Comparison of ENCODE assay signal across 10 mouse cellular contexts in the genomic region with DNA sequence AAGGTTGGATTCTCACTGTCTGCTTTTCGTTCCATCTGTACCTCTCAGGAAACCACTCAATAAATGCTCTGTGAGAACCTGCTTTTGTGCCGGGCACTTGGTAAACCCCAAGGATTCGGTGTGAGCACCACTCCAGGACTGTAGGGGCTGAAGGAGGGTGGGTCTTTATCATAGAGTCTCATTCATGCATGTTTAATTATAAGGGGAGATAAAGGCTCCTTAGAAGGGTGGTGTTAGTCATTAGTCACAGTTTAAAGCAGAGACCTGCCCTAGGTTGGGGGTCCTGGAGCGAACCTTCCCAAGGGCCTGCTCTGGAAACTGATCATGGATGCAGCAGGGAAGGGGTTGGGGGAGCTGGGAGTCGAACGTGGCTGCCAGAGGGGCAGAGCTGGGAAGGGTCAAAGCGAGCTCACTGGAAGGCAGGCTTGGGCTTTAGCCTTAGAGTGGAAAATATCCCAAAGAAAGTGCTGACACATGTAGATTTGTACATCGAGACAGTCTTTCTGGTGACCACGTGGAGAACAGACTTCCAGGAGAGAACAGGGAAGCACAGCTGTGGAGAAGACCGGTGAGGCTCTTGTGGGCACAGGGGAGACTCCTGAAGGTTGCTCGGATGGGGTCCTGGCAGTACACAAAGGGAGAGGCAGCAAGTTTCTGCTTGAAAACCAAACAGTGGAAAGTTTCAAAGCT. TPM values are rescaled to one million over a fixed set of nuclear protein-coding genes. Genes with fewer than 3 reads are reported as not detected.
DNase-seq lines count a peak whose midpoint lies in the region; ATAC-seq and TF ChIP-seq lines count a peak whose summit lies in the region.
"Had no signal": no experiment of that assay in that cellular context is flagged by ENCODE, and none has a peak within 500 bp of the region (broad histone marks: within the 10 kb centered on the region; RNA-seq: fewer than 3 reads in every experiment).

No protein-coding gene starts in this region.

- peak overlapping the region; percentile 96 for H3K27ac ChIP-seq in kidney, embryonic 15.5 days
- peak overlapping the region; percentile 46; the same call in 1 of the 2 replicates for H3K27ac ChIP-seq in liver, postnatal 0 days (ENCODE audit: low read depth)
- H3K27ac ChIP-seq in midbrain, embryonic 14.5 days (replicated peaks; ENCODE audit: low read depth, low read length): no peak overlapping the region
- H3K27ac ChIP-seq: midbrain, embryonic 13.5 days had no signal

- H3K27me3 ChIP-seq in kidney, embryonic 15.5 days: no peaks in the 10 kb centered on the region
- H3K27me3 ChIP-seq in erythroblast, embryonic 14.5 days (ENCODE audit: control insufficient read depth): peaks cover 7% of the 10 kb centered on the region; the same call in 1 of the 2 replicates
- no peaks in the 10 kb centered on the region for H3K27me3 ChIP-seq in liver, postnatal 0 days (ENCODE audit: insufficient read depth, low read length)
- no peaks in the 10 kb centered on the region for H3K27me3 ChIP-seq in midbrain, embryonic 14.5 days (ENCODE audit: control insufficient read depth, insufficient read depth, low read length)
- H3K27me3 ChIP-seq: midbrain, embryonic 13.5 days had no signal

- H3K9me3 ChIP-seq in kidney, embryonic 15.5 days (replicated peaks): no peaks in the 10 kb centered on the region
- H3K9me3 ChIP-seq in erythroblast, embryonic 14.5 days (ENCODE audit: control insufficient read depth, low read length): peaks cover 3% of the 10 kb centered on the region; the same call in 1 of the 2 replicates
- no peaks in the 10 kb centered on the region for H3K9me3 ChIP-seq in liver, postnatal 0 days (ENCODE audit: low read length)
- H3K9me3 ChIP-seq in midbrain, embryonic 14.5 days (ENCODE audit: control insufficient read depth, low read length): no peaks in the 10 kb centered on the region
- H3K9me3 ChIP-seq: midbrain, embryonic 13.5 days had no signal

- H3K4me1 ChIP-seq in kidney, embryonic 15.5 days: peaks cover 48% of the 10 kb centered on the region
- H3K4me1 ChIP-seq in erythroblast, embryonic 14.5 days (ENCODE audit: control insufficient read depth): peaks cover 50% of the 10 kb centered on the region
- peaks cover 17% of the 10 kb centered on the region for H3K4me1 ChIP-seq in liver, postnatal 0 days (ENCODE audit: insufficient read depth)
- no peaks in the 10 kb centered on the region for H3K4me1 ChIP-seq in midbrain, embryonic 14.5 days (ENCODE audit: control insufficient read depth, insufficient read depth, low read length)
- H3K4me1 ChIP-seq: midbrain, embryonic 13.5 days had no signal

- peak overlapping the region; percentile 19; the same call in 1 of the 2 replicates for H3K4me2 ChIP-seq in kidney, embryonic 15.5 days
- H3K4me2 ChIP-seq in liver, postnatal 0 days (ENCODE audit: low read depth, low read length): peak overlapping the region; percentile 52
- H3K4me2 ChIP-seq in midbrain, embryonic 14.5 days (ENCODE audit: low read length): no peak overlapping the region
- H3K4me2 ChIP-seq: midbrain, embryonic 13.5 days had no signal

- TF ChIP-seq CTCF in liver, postnatal 0 days (IDR thresholded peaks at IDR 0.05; ENCODE audit: low read depth): no peak

- WGBS in kidney, embryonic 15.5 days: 52% methylated on average over 11 of the region's 11 CpGs
- WGBS in liver, postnatal 0 days (ENCODE audit: insufficient replicate concordance): 54% methylated on average over 11 of the region's 11 CpGs
- WGBS in midbrain, embryonic 14.5 days: 65% methylated on average over 11 of the region's 11 CpGs

- no peak overlapping the region for H3K9ac ChIP-seq in kidney, embryonic 15.5 days
- no peak overlapping the region for H3K9ac ChIP-seq in liver, postnatal 0 days (replicated peaks)
- no peak overlapping the region for H3K9ac ChIP-seq in midbrain, embryonic 14.5 days (replicated peaks; ENCODE audit: low read length)
- H3K9ac ChIP-seq: midbrain, embryonic 13.5 days had no signal

- H3K4me3 ChIP-seq in kidney, embryonic 15.5 days (replicated peaks): no peak overlapping the region
- H3K4me3 ChIP-seq in erythroblast, embryonic 14.5 days (replicated peaks): peak overlapping the region; percentile 48
- no peak overlapping the region for H3K4me3 ChIP-seq in liver, postnatal 0 days (ENCODE audit: low read depth, low read length)
- no peak overlapping the region for H3K4me3 ChIP-seq in midbrain, embryonic 14.5 days (replicated peaks; ENCODE audit: low read depth, low read length)
- H3K4me3 ChIP-seq: midbrain, embryonic 13.5 days had no signal

- peak; percentile 49 for ATAC-seq in kidney, embryonic 15.5 days (replicated peaks; ENCODE audit: low FRiP score)
- ATAC-seq in liver, postnatal 0 days: peak; percentile 69
- ATAC-seq in midbrain, embryonic 14.5 days (ENCODE audit: low FRiP score, low TSS enrichment): no peak
- ATAC-seq: midbrain, embryonic 13.5 days had no signal

- no peak for DNase-seq in kidney, adult 11 months
- peak; percentile 34 for DNase-seq in adipocyte (ENCODE audit: low spot score)
- DNase-seq in liver, postnatal 0 days: no peak
- DNase-seq in gastrocnemius, postnatal 25 days: no peak
- DNase-seq in spleen, postnatal 10 days (ENCODE audit: low spot score in 2 of 2): no peak
- no peak for DNase-seq in midbrain, embryonic 14.5 days
- DNase-seq: thymus, postnatal 4 days had no signal

- peak; percentile 50; the same call in 1 of the 2 replicates for TF ChIP-seq EP300 in liver, postnatal 0 days (IDR thresholded peaks at IDR 0.05; ENCODE audit: low read depth)

- no peaks in the 10 kb centered on the region for H3K36me3 ChIP-seq in kidney, embryonic 15.5 days
- peaks cover 2% of the 10 kb centered on the region; the same call in 1 of the 2 replicates for H3K36me3 ChIP-seq in erythroblast, embryonic 14.5 days (ENCODE audit: control insufficient read depth)
- no peaks in the 10 kb centered on the region for H3K36me3 ChIP-seq in liver, postnatal 0 days (replicated peaks; ENCODE audit: insufficient read depth, low read length)
- H3K36me3 ChIP-seq in midbrain, embryonic 14.5 days (ENCODE audit: control insufficient read depth, insufficient read depth, low read length): no peaks in the 10 kb centered on the region
- H3K36me3 ChIP-seq: midbrain, embryonic 13.5 days had no signal

RNA-seq across cellular contexts. Expression of a gene that starts 13.1 kb away (rescaled TPM):
- polyA plus RNA-seq in kidney, embryonic 15.5 days (2015; fragmentation: Nextera tagmentation; extraction: Ambion mirVana): 14.4 and 17.4 TPM in 2 replicates
- 0.16 and 0.20 TPM in 2 replicates for polyA plus RNA-seq in erythroblast, embryonic 14.5 days (2012)
- 13.3 and 15.2 TPM in 2 replicates for polyA plus RNA-seq in liver, postnatal 0 days (2015; fragmentation: Nextera tagmentation; extraction: Ambion mirVana)
- total RNA-seq in gastrocnemius, postnatal 25 days (2021): 10 to 100 TPM; 17.8 to 19.5 TPM
- polyA plus RNA-seq in midbrain, embryonic 14.5 days (2014; fragmentation: Nextera tagmentation; extraction: Ambion mirVana): 14.2 and 14.8 TPM in 2 replicates

RNA-seq across cellular contexts. Expression of a gene that starts 42.5 kb away (rescaled TPM):
- 708 and 821 TPM in 2 replicates for polyA plus RNA-seq in kidney, embryonic 15.5 days (2015; fragmentation: Nextera tagmentation; extraction: Ambion mirVana)
- 10.2 and 12.0 TPM in 2 replicates for polyA plus RNA-seq in erythroblast, embryonic 14.5 days (2012)
- polyA plus RNA-seq in liver, postnatal 0 days (2015; fragmentation: Nextera tagmentation; extraction: Ambion mirVana): 587 and 618 TPM in 2 replicates
- total RNA-seq in gastrocnemius, postnatal 25 days (2021): 100 to 1,000 TPM; 198 to 200 TPM
- 245 and 251 TPM in 2 replicates for polyA plus RNA-seq in midbrain, embryonic 14.5 days (2014; fragmentation: Nextera tagmentation; extraction: Ambion mirVana)

Comparison
In these comparisons a context has a peak if more than half of its experiments do, and no peak if none do; other contexts are left out.
1. RNA of a gene that starts 13.1 kb away (polyA plus RNA-seq): 14.4 to 17.4 TPM in kidney, embryonic 15.5 days, 14.2 to 14.8 TPM in midbrain, embryonic 14.5 days and 13.3 to 15.2 TPM in liver, postnatal 0 days; 0.16 to 0.20 TPM in erythroblast, embryonic 14.5 days; every median in the first group is over 10 times any median in the second.
2. RNA of a gene that starts 42.5 kb away (polyA plus RNA-seq): 708 to 821 TPM in kidney, embryonic 15.5 days, 587 to 618 TPM in liver, postnatal 0 days and 245 to 251 TPM in midbrain, embryonic 14.5 days; 10.2 to 12.0 TPM in erythroblast, embryonic 14.5 days; every median in the first group is over 10 times any median in the second.